In genomic region chr8:26885365-26885764, GRCm38 (mm10) we compare ENCODE assay signal across 19 mouse cellular contexts.
"Had no signal": no experiment of that assay in that cellular context is flagged by ENCODE, and none has a peak within 500 bp of the region (broad histone marks: within the 10 kb centered on the region; RNA-seq: fewer than 3 reads in every experiment).

No protein-coding gene starts in this region.

- H3K9ac ChIP-seq: kidney, embryonic 15.5 days; limb, embryonic 12.5 days; liver, embryonic 14.5 days had no signal

- DNase-seq: kidney, adult 11 months; kidney, adult 8-10 months; kidney, postnatal 10 days; kidney, postnatal 36 days; layer of hippocampus, postnatal 36 days; liver; lung, adult 2 months; lung, postnatal 14 days; lung, postnatal 4 days; midbrain, embryonic 14.5 days; right cerebral cortex, postnatal 4 days; thymus, adult 2 months; thymus, postnatal 25 days had no signal

- H3K4me3 ChIP-seq: kidney, embryonic 15.5 days; left cerebral cortex, adult 2 months; limb, embryonic 12.5 days had no signal

- H3K9me3 ChIP-seq: kidney, embryonic 15.5 days; limb, embryonic 12.5 days had no signal

- H3K36me3 ChIP-seq: kidney, embryonic 15.5 days; limb, embryonic 12.5 days had no signal

- H3K27ac ChIP-seq: kidney, embryonic 15.5 days; left cerebral cortex, adult 2 months; limb, embryonic 12.5 days; liver, embryonic 14.5 days; stomach, postnatal 0 days had no signal

- H3K4me2 ChIP-seq: kidney, embryonic 15.5 days; limb, embryonic 12.5 days; midbrain, embryonic 11.5 days had no signal
